Mouse (Mus musculus) heart, adult 2 months (tissue): ENCODE measurements around the gene Foxn3.

ENCODE experiments used
- CTCF ChIP-seq: fragments of 200-600 bp; IDR thresholded peaks from 2 replicates; pipeline ENCODE4 v1.8.1; 2022; ENCODE audit warnings: antibody characterized with exemption, mild to moderate bottlenecking, moderate library complexity
- EP300 ChIP-seq: fragments of 200-500 bp; IDR thresholded peaks from 2 replicates; pipeline ENCODE4 v1.6.1; 2011; ENCODE audit warnings: low read depth, low read length, control low read depth; ENCODE audit not compliant: insufficient read depth
- POLR2A ChIP-seq: fragments of 200-500 bp; IDR thresholded peaks from 2 replicates; pipeline ENCODE4 v1.6.1; 2011; ENCODE audit warnings: mild to moderate bottlenecking, low read depth, low read length, control low read depth; ENCODE audit not compliant: insufficient read depth

DNA sequence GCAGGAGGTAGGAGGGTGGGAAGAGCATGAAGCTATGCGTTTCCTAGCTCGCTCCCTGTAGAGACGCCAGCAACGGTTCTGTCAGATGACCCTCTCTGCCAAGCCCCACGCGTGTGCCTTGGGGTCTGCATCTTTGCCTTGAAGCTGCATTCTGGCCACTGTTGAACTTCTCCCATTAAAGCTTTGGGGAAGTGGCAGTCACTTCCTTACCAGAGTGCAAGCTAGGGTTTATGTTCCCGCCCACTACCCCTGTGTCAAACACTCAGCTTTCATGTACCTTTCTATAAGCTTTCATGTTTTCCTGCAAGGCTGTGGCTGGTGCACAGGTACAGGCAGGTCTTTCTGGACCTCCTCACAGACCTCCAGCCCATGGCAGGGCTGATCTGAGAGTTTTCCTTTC lies 409.2 kb downstream of the Foxn3 start:
- TF ChIP-seq CTCF (no peak), POLR2A (no peak), EP300 (no peak)
